Mouse (Mus musculus) adrenal gland, postnatal 10 days (tissue): ENCODE data around the gene Rtkn2. TPM values are rescaled to one million over a fixed set of nuclear protein-coding genes. Genes with fewer than 3 reads are reported as not detected.

Experiments
- DNase-seq: peaks from one replicate; pipeline ENCODE4 v3.0.0; 2021; ENCODE audit warnings: mixed read lengths
- total RNA-seq, 2 experiments: library from RNA; stranded (reverse); gene quantifications; 2 replicates each; pipeline ENCODE4 v1.2.3; 2021

The Rtkn2 gene
- total RNA-seq, 2 experiments from 2014 or later: 1.3 to 1.8 TPM

DNA sequence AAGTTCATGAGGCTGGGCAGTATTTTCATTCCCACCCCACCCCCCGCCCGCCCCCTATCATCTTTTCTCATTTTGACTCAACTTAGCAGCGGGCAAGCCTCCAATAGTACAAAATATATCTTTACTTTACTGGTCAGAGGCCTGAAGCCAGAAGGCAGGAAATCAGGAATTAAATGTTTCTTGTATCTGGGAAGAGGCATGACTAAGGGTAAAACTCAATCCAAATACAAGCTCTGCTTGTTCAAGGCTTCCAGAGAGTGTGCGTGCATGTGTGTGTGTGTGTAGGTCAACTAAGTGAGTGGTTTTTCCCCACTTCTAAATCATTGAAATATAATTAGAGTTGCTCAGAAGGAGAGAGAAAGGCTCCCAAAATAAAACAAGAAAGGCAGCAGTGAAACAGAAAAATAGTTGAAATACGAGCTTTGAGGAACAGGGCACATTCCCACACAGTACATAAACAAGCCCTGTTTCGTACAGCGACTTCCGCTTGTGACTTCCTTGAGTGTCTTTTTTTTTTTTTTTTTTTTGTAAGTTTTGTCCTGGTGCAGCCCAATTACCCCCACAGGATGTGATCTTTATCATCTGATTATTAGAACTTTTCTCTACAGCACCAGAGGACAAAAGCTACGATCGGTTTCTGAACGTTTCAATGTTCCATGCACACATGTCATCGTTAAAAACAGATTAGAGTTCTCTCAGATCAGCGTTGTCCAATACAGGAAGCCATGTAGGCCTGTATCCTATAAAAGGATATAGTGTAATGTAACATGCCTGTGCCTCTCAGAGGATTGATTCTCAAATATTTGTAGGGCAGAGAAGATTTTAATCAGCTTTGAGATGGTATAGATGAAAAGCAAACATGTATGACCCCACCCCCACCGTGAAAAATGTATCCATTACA is 125.8 kb downstream of the Rtkn2 start:
- DNase-seq: no peak

- no peak for DNase-seq
Observed at GRCm38 (mm10) chr10:68106351-68106950, 127.1 kb downstream of the Rtkn2 start.

GRCm38 (mm10) chr10:68107716-68108115 is 128.3 kb downstream of the Rtkn2 start:
- DNase-seq: no peak

Other genes starting within 250 kb of the Rtkn2 start
- gene Zfp365, start 66.9 kb upstream of the Rtkn2 start, total RNA-seq: 1 to 10 TPM; 2.0 to 2.6 TPM